Mouse (Mus musculus) midbrain, postnatal 0 days (tissue): Measurements from ENCODE around the gene Dph6. TPM values are rescaled to one million over a fixed set of nuclear protein-coding genes. Genes with fewer than 3 reads are reported as not detected.
A peak's percentile ranks its signal among the peaks of the same experiment; 100 is the strongest.
"Not testable (repeated sequence)": the region's sequence is repeated elsewhere in the genome, so short reads cannot be mapped to it uniquely, and the experiment has no call there.

ENCODE experiments used
- ATAC-seq: fragments of 200-750 bp; cut with Nextera tagmentation; 2 replicates; pipeline ENCODE4 v1.8.0; 2017; ENCODE audit warnings: moderate number of reproducible peaks, mild to moderate bottlenecking, moderate TSS enrichment, moderate library complexity; ENCODE audit not compliant: low FRiP score
- DNase-seq: peaks from one replicate; pipeline ENCODE4 v3.0.0-alpha.2; 2015; ENCODE audit warnings: low spot score
- H3K27ac ChIP-seq: fragments of 300-500 bp; sonication (generic); 2 replicates; pipeline ENCODE4 v1.5.1; 2014; ENCODE audit warnings: low read depth, mild to moderate bottlenecking, low read length, mixed read lengths
- H3K27me3 ChIP-seq: fragments of 300-500 bp; sonication (generic); 2 replicates; pipeline ENCODE4 v1.6.1; 2014; ENCODE audit warnings: low read length, control low read depth, mixed read lengths; ENCODE audit not compliant: insufficient read depth
- H3K36me3 ChIP-seq: fragments of 300-500 bp; sonication (generic); 2 replicates; pipeline ENCODE4 v1.6.1; 2014; ENCODE audit warnings: low read length, control low read depth, mixed read lengths; ENCODE audit not compliant: insufficient read depth
- H3K4me1 ChIP-seq: fragments of 300-500 bp; sonication (generic); 2 replicates; pipeline ENCODE4 v1.6.1; 2014; ENCODE audit warnings: mild to moderate bottlenecking, control low read depth, antibody characterized with exemption, low read length, mixed read lengths; ENCODE audit not compliant: insufficient read depth
- H3K4me2 ChIP-seq: fragments of 300-500 bp; sonication (generic); 2 replicates; pipeline ENCODE4 v1.6.1; 2014; ENCODE audit warnings: low read depth, mild to moderate bottlenecking, low read length, mixed read lengths; ENCODE audit not compliant: poor library complexity, severe bottlenecking
- H3K4me3 ChIP-seq: fragments of 300-500 bp; sonication (generic); 2 replicates; pipeline ENCODE4 v1.5.1; 2014; ENCODE audit warnings: low read depth, mild to moderate bottlenecking, low read length, moderate library complexity
- H3K9ac ChIP-seq: fragments of 300-500 bp; sonication (generic); replicated peaks from 2 replicates; pipeline ENCODE4 v1.6.1; 2014; ENCODE audit warnings: mild to moderate bottlenecking, low read length, moderate library complexity, mixed read lengths; ENCODE audit not compliant: poor library complexity, severe bottlenecking
- H3K9me3 ChIP-seq: fragments of 300-500 bp; sonication (generic); 2 replicates; pipeline ENCODE4 v1.6.1; 2016; ENCODE audit warnings: low read length, control low read depth
- CTCF ChIP-seq: IDR thresholded peaks from 2 replicates; pipeline ENCODE4 v1.5.1; 2016; ENCODE audit warnings: antibody characterized with exemption, mild to moderate bottlenecking
- WGBS: fragments of 180-500 bp; shearing (Covaris S2); extraction: QIAGEN DNeasy Blood & Tissue Kit; methylation state at CpG from one replicate; pipeline ENCODE4 v1.1.7; 2014; 5-methylcytosine and 5-hydroxymethylcytosine counted together
- polyA plus RNA-seq: library from polyadenylated mRNA; unstranded; fragments of >200 nt; fragmentation: Nextera tagmentation; extraction: Ambion mirVana; gene quantifications from 2 replicates; pipeline ENCODE4 v1.2.1, GENCODE M21; 2015
- total RNA-seq: library from RNA; depleted of rRNA; stranded (reverse); fragments of >200 nt; gene quantifications from 2 replicates; pipeline ENCODE4 v1.2.3, GENCODE M21; 2014

The Dph6 gene
- total and polyA plus RNA-seq, 2 experiments from 2014 or later: 11.0 to 14.6 TPM

- H3K27ac ChIP-seq: no peak overlapping the region
- H3K27me3 ChIP-seq: no peaks in the 10 kb centered on the region
- no peaks in the 10 kb centered on the region for H3K4me1 ChIP-seq
- peak; percentile 72 for TF ChIP-seq CTCF
- no peak overlapping the region for H3K4me3 ChIP-seq
- ATAC-seq (0 out of 2 replicates have a peak, but pooled peaks have one; percentile 54), DNase-seq (peak; percentile 79)
- no peaks in the 10 kb centered on the region for H3K9me3 ChIP-seq
- 35% methylated on average over 5 of the region's 5 CpGs for WGBS
- H3K9ac ChIP-seq: no peak overlapping the region
- no peaks in the 10 kb centered on the region for H3K36me3 ChIP-seq
- no peak overlapping the region for H3K4me2 ChIP-seq
Observed at GRCm38 (mm10) chr2:114621781-114622549, 32.8 kb downstream of the Dph6 start.

GRCm38 (mm10) chr2:114611576-114611975, 43.2 kb downstream of the Dph6 start:
- H3K4me2 ChIP-seq: no peak overlapping the region
- no peak overlapping the region for H3K27ac ChIP-seq
- no peak for TF ChIP-seq CTCF
- H3K4me3 ChIP-seq: no peak overlapping the region
- no peaks in the 10 kb centered on the region for H3K27me3 ChIP-seq
- H3K36me3 ChIP-seq: no peaks in the 10 kb centered on the region
- H3K9me3 ChIP-seq: no peaks in the 10 kb centered on the region
- WGBS: 57% methylated on average over 2 of the region's 2 CpGs
- no peaks in the 10 kb centered on the region for H3K4me1 ChIP-seq
- ATAC-seq: no peak
- DNase-seq: no peak
- H3K9ac ChIP-seq: no peak overlapping the region

- no peak overlapping the region for H3K27ac ChIP-seq
- H3K9ac ChIP-seq: no peak overlapping the region
- no peaks in the 10 kb centered on the region for H3K36me3 ChIP-seq
- no peaks in the 10 kb centered on the region for H3K27me3 ChIP-seq
- DNase-seq (no peak), ATAC-seq (no peak)
- WGBS: 35% methylated on average over 2 of the region's 2 CpGs
- no peak for TF ChIP-seq CTCF
- H3K9me3 ChIP-seq: no peaks in the 10 kb centered on the region
- no peaks in the 10 kb centered on the region for H3K4me1 ChIP-seq
- H3K4me3 ChIP-seq: no peak overlapping the region
- H3K4me2 ChIP-seq: no peak overlapping the region
Observed at GRCm38 (mm10) chr2:114610110-114610509, 44.7 kb downstream of the Dph6 start.

GRCm38 (mm10) chr2:114605202-114605601, 49.6 kb downstream of the Dph6 start:
- not testable (repeated sequence) for H3K4me2 ChIP-seq, H3K27ac ChIP-seq, H3K9me3 ChIP-seq, H3K9ac ChIP-seq, H3K27me3 ChIP-seq, ATAC-seq, H3K36me3 ChIP-seq, DNase-seq, H3K4me3 ChIP-seq, H3K4me1 ChIP-seq

- Histone ChIP-seq H3K4me2 (no peak overlapping the region), H3K27ac (no peak overlapping the region), H3K36me3 (no peaks in the 10 kb centered on the region), H3K4me1 (no peaks in the 10 kb centered on the region), H3K4me3 (no peak overlapping the region), H3K27me3 (no peaks in the 10 kb centered on the region), H3K9me3 (no peaks in the 10 kb centered on the region), H3K9ac (no peak overlapping the region)
- DNase-seq (no peak), ATAC-seq (no peak)
- WGBS: 87% methylated on average over 3 of the region's 3 CpGs
- no peak for TF ChIP-seq CTCF
Observed at GRCm38 (mm10) chr2:114601174-114601573, 53.6 kb downstream of the Dph6 start.

- Histone ChIP-seq H3K4me1 (no peaks in the 10 kb centered on the region), H3K4me3 (no peak overlapping the region), H3K27ac (no peak overlapping the region), H3K36me3 (no peaks in the 10 kb centered on the region), H3K4me2 (no peak overlapping the region), H3K9me3 (no peaks in the 10 kb centered on the region), H3K9ac (no peak overlapping the region), H3K27me3 (no peaks in the 10 kb centered on the region)
- 75% methylated on average over 2 of the region's 2 CpGs for WGBS
- DNase-seq (no peak), ATAC-seq (no peak)
- TF ChIP-seq CTCF: no peak
Observed at GRCm38 (mm10) chr2:114599793-114600192, 55.0 kb downstream of the Dph6 start.
